Mouse (Mus musculus) liver, embryonic 12.5 days (tissue): ENCODE data around the gene Kcnh2. TPM values are rescaled to one million over a fixed set of nuclear protein-coding genes. Genes with fewer than 3 reads are reported as not detected.

Experiments
- ATAC-seq: fragments of 200-750 bp; cut with Nextera tagmentation; 2 replicates; pipeline ENCODE4 v1.8.0; 2017; ENCODE audit warnings: moderate number of reproducible peaks, mild to moderate bottlenecking, moderate library complexity
- H3K27ac ChIP-seq: fragments of 300-500 bp; sonication (generic); 2 replicates; pipeline ENCODE4 v1.5.1; 2016; ENCODE audit warnings: mild to moderate bottlenecking
- H3K27me3 ChIP-seq: fragments of 300-500 bp; sonication (generic); replicated peaks from 2 replicates; pipeline ENCODE4 v1.6.1; 2016; ENCODE audit warnings: mild to moderate bottlenecking, moderate library complexity
- H3K36me3 ChIP-seq: fragments of 300-500 bp; sonication (generic); 2 replicates; pipeline ENCODE4 v1.6.1; 2016; ENCODE audit warnings: mild to moderate bottlenecking, moderate library complexity
- H3K4me1 ChIP-seq: fragments of 300-500 bp; sonication (generic); 2 replicates; pipeline ENCODE4 v1.6.1; 2016
- H3K4me2 ChIP-seq: fragments of 300-500 bp; sonication (generic); 2 replicates; pipeline ENCODE4 v1.6.1; 2016; ENCODE audit warnings: mild to moderate bottlenecking, moderate library complexity
- H3K4me3 ChIP-seq: fragments of 300-500 bp; sonication (generic); 2 replicates; pipeline ENCODE4 v1.5.1; 2016; ENCODE audit warnings: mild to moderate bottlenecking, moderate library complexity
- H3K9ac ChIP-seq: fragments of 300-500 bp; sonication (generic); 2 replicates; pipeline ENCODE4 v1.6.1; 2016; ENCODE audit warnings: mild to moderate bottlenecking, moderate library complexity
- H3K9me3 ChIP-seq: fragments of 300-500 bp; sonication (generic); replicated peaks from 2 replicates; pipeline ENCODE4 v1.6.1; 2016; ENCODE audit warnings: mild to moderate bottlenecking, moderate library complexity
- WGBS: fragments of 180-500 bp; shearing (Covaris S2); methylation state at CpG from one replicate; pipeline ENCODE4 v1.1.7; 2016; ENCODE audit not compliant: insufficient replicate concordance; 5-methylcytosine and 5-hydroxymethylcytosine counted together
- polyA plus RNA-seq: library from polyadenylated mRNA; unstranded; fragments of >200 nt; fragmentation: Nextera tagmentation; extraction: Ambion mirVana; gene quantifications from 2 replicates; pipeline ENCODE4 v1.2.1, GENCODE M21; 2016

Gene Kcnh2
- polyA plus RNA-seq, 1 experiment from 2014 or later, result 0.89 TPM

GRCm38 (mm10) chr5:24326842-24327417 is 24.5 kb downstream of the Kcnh2 start:
- H3K9ac ChIP-seq, result no peak overlapping the region
- no peaks in the 10 kb centered on the region for H3K9me3 ChIP-seq
- H3K27me3 ChIP-seq, result peaks cover 99% of the 10 kb centered on the region
- H3K4me2 ChIP-seq, result no peak overlapping the region
- peaks cover 17% of the 10 kb centered on the region for H3K4me1 ChIP-seq
- 47% methylated on average over 4 of the region's 4 CpGs for WGBS
- H3K36me3 ChIP-seq, result no peaks in the 10 kb centered on the region
- no peak overlapping the region for H3K4me3 ChIP-seq
- H3K27ac ChIP-seq, result no peak overlapping the region
- ATAC-seq, result no peak

GRCm38 (mm10) chr5:24326166-24326841 is 25.1 kb downstream of the Kcnh2 start:
- Histone ChIP-seq H3K4me2 (no peak overlapping the region), H3K36me3 (no peaks in the 10 kb centered on the region), H3K4me1 (peaks cover 19% of the 10 kb centered on the region), H3K27me3 (peaks cover 99% of the 10 kb centered on the region), H3K4me3 (no peak overlapping the region), H3K9ac (no peak overlapping the region), H3K27ac (no peak overlapping the region), H3K9me3 (no peaks in the 10 kb centered on the region)
- ATAC-seq, result no peak
- 72% methylated on average over 15 of the region's 15 CpGs for WGBS

- Histone ChIP-seq H3K36me3 (no peaks in the 10 kb centered on the region), H3K27me3 (peaks cover 94% of the 10 kb centered on the region), H3K27ac (no peak overlapping the region), H3K4me3 (no peak overlapping the region), H3K9me3 (no peaks in the 10 kb centered on the region), H3K9ac (no peak overlapping the region), H3K4me1 (peaks cover 23% of the 10 kb centered on the region), H3K4me2 (no peak overlapping the region)
- WGBS, result 16% methylated on average over 10 of the region's 14 CpGs
- no peak for ATAC-seq
These were observed 26.2 kb downstream of the Kcnh2 start for GRCm38 (mm10) chr5:24325251-24325650.

GRCm38 (mm10) chr5:24321711-24322682 is 29.4 kb downstream of the Kcnh2 start:
- Histone ChIP-seq H3K27ac (no peak overlapping the region), H3K9ac (no peak overlapping the region), H3K36me3 (no peaks in the 10 kb centered on the region), H3K9me3 (no peaks in the 10 kb centered on the region), H3K4me3 (no peak overlapping the region), H3K27me3 (peaks cover 72% of the 10 kb centered on the region), H3K4me2 (no peak overlapping the region), H3K4me1 (peaks cover 18% of the 10 kb centered on the region)
- 19% methylated on average over 22 of the region's 22 CpGs for WGBS
- ATAC-seq, result peak; percentile 34; the same call in 1 of the 2 replicates

- H3K27ac ChIP-seq, result no peak overlapping the region
- peaks cover 18% of the 10 kb centered on the region for H3K4me1 ChIP-seq
- H3K9me3 ChIP-seq, result no peaks in the 10 kb centered on the region
- no peak overlapping the region for H3K9ac ChIP-seq
- 58% methylated on average over 5 of the region's 5 CpGs for WGBS
- no peak overlapping the region for H3K4me3 ChIP-seq
- H3K27me3 ChIP-seq, result peaks cover 61% of the 10 kb centered on the region
- no peak for ATAC-seq
- H3K4me2 ChIP-seq, result no peak overlapping the region
- no peaks in the 10 kb centered on the region for H3K36me3 ChIP-seq
These were observed 30.5 kb downstream of the Kcnh2 start for GRCm38 (mm10) chr5:24320894-24321293.

GRCm38 (mm10) chr5:24320467-24320813 is 31.0 kb downstream of the Kcnh2 start:
- Histone ChIP-seq H3K4me3 (no peak overlapping the region), H3K4me2 (peak overlapping the region; percentile 30; the same call in 1 of the 2 replicates), H3K4me1 (peaks cover 18% of the 10 kb centered on the region), H3K27ac (no peak overlapping the region), H3K27me3 (peaks cover 56% of the 10 kb centered on the region), H3K9ac (no peak overlapping the region), H3K9me3 (no peaks in the 10 kb centered on the region), H3K36me3 (no peaks in the 10 kb centered on the region)
- WGBS, result 34% methylated on average over 6 of the region's 6 CpGs
- no peak for ATAC-seq

GRCm38 (mm10) chr5:24319776-24320466 is 31.5 kb downstream of the Kcnh2 start:
- ATAC-seq, result no peak
- H3K9ac ChIP-seq, result no peak overlapping the region
- H3K36me3 ChIP-seq, result no peaks in the 10 kb centered on the region
- H3K4me2 ChIP-seq, result peak overlapping the region; percentile 30
- 12% methylated on average over 13 of the region's 13 CpGs for WGBS
- no peak overlapping the region for H3K4me3 ChIP-seq
- no peaks in the 10 kb centered on the region for H3K9me3 ChIP-seq
- H3K27me3 ChIP-seq, result peaks cover 51% of the 10 kb centered on the region
- peaks cover 18% of the 10 kb centered on the region for H3K4me1 ChIP-seq
- no peak overlapping the region for H3K27ac ChIP-seq

GRCm38 (mm10) chr5:24309223-24309622 is 42.2 kb downstream of the Kcnh2 start:
- Histone ChIP-seq H3K4me1 (no peaks in the 10 kb centered on the region), H3K4me2 (no peak overlapping the region), H3K36me3 (no peaks in the 10 kb centered on the region), H3K27ac (no peak overlapping the region), H3K4me3 (no peak overlapping the region), H3K9me3 (peaks cover 5% of the 10 kb centered on the region; the same call in 1 of the 2 replicates), H3K27me3 (no peaks in the 10 kb centered on the region; the same call in 1 of the 2 replicates), H3K9ac (no peak overlapping the region)
- no peak for ATAC-seq
- WGBS, result 70% methylated on average over 2 of the region's 2 CpGs

- WGBS, result 59% methylated on average over 7 of the region's 7 CpGs
- Histone ChIP-seq H3K36me3 (no peaks in the 10 kb centered on the region), H3K9me3 (no peaks in the 10 kb centered on the region), H3K27me3 (no peaks in the 10 kb centered on the region; the same call in 1 of the 2 replicates), H3K4me1 (no peaks in the 10 kb centered on the region), H3K9ac (no peak overlapping the region), H3K27ac (no peak overlapping the region), H3K4me3 (no peak overlapping the region), H3K4me2 (no peak overlapping the region)
- no peak for ATAC-seq
These were observed 42.8 kb downstream of the Kcnh2 start for GRCm38 (mm10) chr5:24308621-24309020.

GRCm38 (mm10) chr5:24307118-24307777 is 44.2 kb downstream of the Kcnh2 start:
- Histone ChIP-seq H3K4me2 (no peak overlapping the region), H3K36me3 (no peaks in the 10 kb centered on the region), H3K27me3 (no peaks in the 10 kb centered on the region; the same call in 1 of the 2 replicates), H3K4me1 (no peaks in the 10 kb centered on the region), H3K9me3 (no peaks in the 10 kb centered on the region), H3K4me3 (no peak overlapping the region), H3K9ac (no peak overlapping the region), H3K27ac (no peak overlapping the region)
- no peak for ATAC-seq
- 49% methylated on average over 5 of the region's 5 CpGs for WGBS

GRCm38 (mm10) chr5:24303199-24303598 is 48.2 kb downstream of the Kcnh2 start:
- Histone ChIP-seq H3K4me1 (no peaks in the 10 kb centered on the region), H3K27me3 (no peaks in the 10 kb centered on the region; the same call in 1 of the 2 replicates), H3K9me3 (no peaks in the 10 kb centered on the region), H3K36me3 (no peaks in the 10 kb centered on the region), H3K4me3 (no peak overlapping the region), H3K27ac (no peak overlapping the region), H3K9ac (no peak overlapping the region), H3K4me2 (no peak overlapping the region)
- ATAC-seq, result no peak
- 26% methylated on average over 3 of the region's 3 CpGs for WGBS
